Mouse (Mus musculus) ovary, postnatal 36 days (tissue): Measurements from ENCODE around the gene Ptprt.
"Not testable (repeated sequence)": the region's sequence is repeated elsewhere in the genome, so short reads cannot be mapped to it uniquely, and the experiment has no call there.

Experiments
- DNase-seq: peaks from one replicate; pipeline ENCODE4 v3.0.0; 2022; ENCODE audit warnings: low spot score, mixed read lengths

The Ptprt gene

GRCm38 (mm10) chr2:161534151-161534550, 1126.8 kb downstream of the Ptprt start:
- DNase-seq = no peak

- DNase-seq = no peak
Measured at GRCm38 (mm10) chr2:161527192-161527591, 1133.8 kb downstream of the Ptprt start.

DNA sequence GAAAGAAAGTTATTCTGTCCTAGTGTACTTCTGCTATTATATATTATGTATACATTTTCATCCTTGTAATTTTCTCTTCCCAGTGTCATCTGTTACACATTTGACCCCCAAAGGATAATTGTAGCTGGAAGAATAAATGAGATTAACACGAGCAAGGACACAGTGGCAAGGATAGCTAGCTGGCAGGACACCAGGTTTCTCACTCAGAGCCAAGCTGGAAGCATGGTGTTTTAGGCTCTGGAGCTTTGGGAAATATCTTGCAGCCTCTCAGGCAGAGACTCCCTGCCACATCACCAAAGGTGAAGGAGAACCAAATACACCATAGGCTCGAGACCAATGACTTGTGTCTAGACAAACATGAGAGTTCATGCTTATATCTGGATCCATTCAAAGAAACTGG, 1141.3 kb downstream of the Ptprt start:
- DNase-seq = no peak

GRCm38 (mm10) chr2:161516921-161517320, 1144.0 kb downstream of the Ptprt start:
- peak; percentile 29 for DNase-seq

- DNase-seq = no peak
Measured at GRCm38 (mm10) chr2:161513256-161513655, 1147.7 kb downstream of the Ptprt start.

GRCm38 (mm10) chr2:161511880-161512570, 1148.9 kb downstream of the Ptprt start:
- DNase-seq = not testable (repeated sequence)

- DNase-seq = no peak
Measured at GRCm38 (mm10) chr2:161511101-161511759, 1149.7 kb downstream of the Ptprt start.

DNA sequence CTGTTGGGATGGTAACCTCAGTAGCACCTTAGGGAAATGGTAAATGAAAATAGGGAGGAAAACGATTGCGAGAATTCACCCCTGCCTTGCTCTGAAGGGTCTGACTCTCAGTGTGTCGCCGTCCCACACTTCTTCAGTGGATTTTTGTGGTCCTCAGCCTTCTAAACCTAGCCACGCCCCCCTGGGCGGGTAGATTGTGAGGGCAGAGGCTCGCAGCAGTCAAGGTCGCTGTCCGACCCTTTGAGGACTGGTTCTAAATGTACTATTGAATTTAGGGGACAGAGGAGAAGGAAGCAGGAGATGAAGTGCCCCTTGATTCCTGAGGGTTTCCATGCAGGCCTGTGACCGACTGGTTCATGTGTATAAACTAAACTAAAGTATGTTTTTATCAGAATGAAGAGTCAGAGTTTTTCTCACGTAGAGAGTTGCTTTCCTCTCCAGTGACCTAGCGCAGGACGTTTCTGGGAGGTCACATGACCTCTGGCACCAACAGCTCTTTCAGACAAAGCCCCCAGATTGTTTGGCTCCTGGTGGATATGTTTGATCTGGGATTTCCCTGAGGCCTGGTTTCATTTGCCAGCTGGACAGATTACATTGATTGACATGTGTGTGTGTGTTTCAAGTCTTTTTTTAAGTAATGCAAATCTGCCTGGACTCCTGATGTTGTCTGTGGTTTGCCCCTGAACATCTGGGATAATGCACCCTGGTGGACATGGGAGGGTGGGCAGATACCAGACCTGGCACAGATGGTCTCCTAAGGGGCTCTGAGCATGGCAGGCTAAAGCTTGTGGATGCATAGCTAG, 1161.6 kb downstream of the Ptprt start:
- DNase-seq = no peak

- no peak for DNase-seq
Measured at GRCm38 (mm10) chr2:161498449-161499096, 1162.4 kb downstream of the Ptprt start.

- DNase-seq = no peak
Measured at GRCm38 (mm10) chr2:161481741-161482140, 1179.2 kb downstream of the Ptprt start.

- DNase-seq = no peak
Measured at GRCm38 (mm10) chr2:161480445-161480844, 1180.5 kb downstream of the Ptprt start.
